Comparison of ENCODE assay signal across 13 mouse cellular contexts in genomic region chr7:42679646-42680045, GRCm38 (mm10). TPM values are rescaled to one million over a fixed set of nuclear protein-coding genes. Genes with fewer than 3 reads are reported as not detected.
"Had no signal": no experiment of that assay in that cellular context is flagged by ENCODE, and none has a peak within 500 bp of the region (broad histone marks: within the 10 kb centered on the region; RNA-seq: fewer than 3 reads in every experiment).

No protein-coding gene starts in this region.

RNA-seq across cellular contexts. Expression of gene Gm17067, which starts 47.2 kb away (rescaled TPM):
- total RNA-seq: neutrophil, adult 5-6 weeks had no signal
- polyA plus RNA-seq: neural tube, embryonic 13.5 days; neural tube, embryonic 14.5 days; neural tube, embryonic 15.5 days; small intestine, adult 2 months; spleen, adult 2 months; stomach, embryonic 14.5 days; stomach, embryonic 15.5 days; stomach, embryonic 16.5 days; stomach, postnatal 0 days; thymus, adult 2 months; thymus, postnatal 0 days; urinary bladder, adult 2 months had no signal
